Mouse (Mus musculus) retina, postnatal 7 days (tissue): ENCODE results near the gene Kmt2a.
"Not testable (repeated sequence)": the region's sequence is repeated elsewhere in the genome, so short reads cannot be mapped to it uniquely, and the experiment has no call there.

Source experiments
- DNase-seq: peaks from one replicate; pipeline ENCODE4 v3.0.0-alpha.2; 2012; ENCODE audit warnings: low read depth, low spot score

The Kmt2a gene

GRCm38 (mm10) chr9:44819920-44820827 is 60.9 kb downstream of the Kmt2a start:
- DNase-seq = no peak

DNA sequence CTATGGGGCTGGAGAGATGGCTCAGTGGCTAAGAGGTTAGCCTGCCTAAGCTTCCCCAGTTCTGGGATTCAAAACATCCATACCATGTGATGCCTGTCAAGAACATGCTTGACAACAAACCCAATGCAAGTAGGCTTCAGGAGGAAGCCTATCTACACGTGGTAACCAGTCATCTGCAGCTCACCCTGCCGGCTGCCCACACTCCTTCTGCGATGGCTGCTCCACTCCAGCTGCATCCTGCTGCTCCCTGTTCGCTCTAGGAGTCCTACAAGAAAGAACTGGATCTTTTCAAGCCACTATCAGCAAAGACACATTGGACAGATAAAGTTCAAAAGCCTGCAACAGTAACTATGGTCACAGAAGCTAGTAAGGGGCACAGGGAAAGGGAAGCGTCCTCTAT is 63.6 kb downstream of the Kmt2a start:
- no peak for DNase-seq

GRCm38 (mm10) chr9:44814179-44814578 is 66.9 kb downstream of the Kmt2a start:
- DNase-seq = no peak

DNA sequence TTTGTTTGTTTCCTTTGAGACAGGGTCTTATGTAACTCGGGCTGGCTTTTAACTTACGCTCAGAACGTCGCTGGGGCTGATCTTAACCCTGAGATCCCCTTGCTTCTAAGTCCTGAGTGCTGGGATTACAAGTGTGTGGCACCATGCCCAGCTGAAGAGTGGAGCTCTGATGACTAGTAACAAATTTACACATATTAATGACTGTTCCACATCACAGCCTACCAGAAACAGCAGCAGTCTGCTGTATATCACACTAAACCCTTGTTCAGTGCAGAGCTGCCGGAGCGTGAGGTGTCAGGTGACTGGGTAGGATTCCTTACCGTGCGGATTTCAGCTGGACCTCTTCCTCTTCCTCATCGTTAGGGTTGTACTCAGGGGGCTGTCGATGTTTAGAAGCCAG is 70.8 kb downstream of the Kmt2a start:
- no peak for DNase-seq

DNA sequence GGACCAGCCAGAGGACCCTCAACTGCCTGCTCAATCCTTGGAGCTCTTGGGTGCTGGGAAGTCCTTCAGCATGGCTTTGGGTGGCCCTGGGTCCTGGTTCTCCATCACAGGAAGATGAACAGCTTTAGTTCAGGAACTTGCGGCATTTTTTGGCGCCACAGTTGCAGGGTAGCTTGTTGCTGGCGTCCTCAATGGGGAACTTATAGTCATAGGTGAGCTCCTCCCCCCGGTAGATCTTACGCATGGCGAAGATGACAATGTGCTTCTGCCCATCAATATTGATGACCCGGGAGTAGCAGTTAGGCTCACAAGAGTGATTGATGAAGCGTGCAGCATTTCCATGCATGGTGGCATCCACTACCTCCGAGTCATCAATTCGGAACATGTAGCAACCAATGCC is 73.3 kb downstream of the Kmt2a start:
- no peak for DNase-seq

DNA sequence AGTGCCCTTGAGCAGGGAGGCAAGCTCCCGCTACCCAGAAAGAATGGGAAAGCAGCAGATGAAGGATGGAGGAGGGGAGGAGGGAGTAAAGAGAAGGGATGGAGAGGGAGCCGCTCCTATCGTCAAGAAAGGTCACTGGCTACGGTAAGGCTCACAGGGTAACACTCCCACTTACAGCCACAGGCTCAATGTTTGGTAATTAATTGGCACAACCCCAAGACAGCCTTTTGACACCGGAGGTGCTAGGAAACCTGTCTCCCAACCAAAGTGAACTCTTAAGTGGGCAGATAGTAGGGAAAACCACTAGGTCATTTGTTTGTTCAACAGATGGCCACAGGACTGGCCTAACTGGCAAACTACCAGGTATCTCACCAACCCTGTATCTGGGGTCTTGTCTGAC is 74.0 kb downstream of the Kmt2a start:
- no peak for DNase-seq

GRCm38 (mm10) chr9:44805536-44805935 is 75.6 kb downstream of the Kmt2a start:
- no peak for DNase-seq

GRCm38 (mm10) chr9:44804678-44805077 is 76.4 kb downstream of the Kmt2a start:
- no peak for DNase-seq

GRCm38 (mm10) chr9:44802808-44803450 is 78.2 kb downstream of the Kmt2a start, which contains the start of gene Ttc36:
Gene Ttc36 (minus strand): TSS chr9:44803072.
- no peak for DNase-seq

GRCm38 (mm10) chr9:44801669-44802068 is 79.4 kb downstream of the Kmt2a start:
- no peak for DNase-seq

DNA sequence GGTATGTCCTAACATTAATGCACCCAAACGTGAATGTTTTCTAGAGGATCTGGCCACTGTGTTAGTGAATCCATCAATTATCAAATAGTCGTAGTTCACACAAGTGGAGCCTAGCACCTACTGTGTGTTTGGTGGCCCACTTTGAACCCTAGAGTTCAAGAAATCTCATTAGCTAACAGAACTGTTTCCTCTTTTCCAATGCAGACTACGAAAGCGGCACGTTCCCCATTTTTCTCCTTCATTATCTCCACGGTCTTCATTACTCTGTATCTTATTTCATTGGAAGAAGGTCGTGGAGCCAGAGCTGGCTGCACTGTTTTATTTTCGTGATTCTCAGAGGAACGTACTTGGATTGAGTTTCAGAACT is 81.2 kb downstream of the Kmt2a start:
- no peak for DNase-seq

DNA sequence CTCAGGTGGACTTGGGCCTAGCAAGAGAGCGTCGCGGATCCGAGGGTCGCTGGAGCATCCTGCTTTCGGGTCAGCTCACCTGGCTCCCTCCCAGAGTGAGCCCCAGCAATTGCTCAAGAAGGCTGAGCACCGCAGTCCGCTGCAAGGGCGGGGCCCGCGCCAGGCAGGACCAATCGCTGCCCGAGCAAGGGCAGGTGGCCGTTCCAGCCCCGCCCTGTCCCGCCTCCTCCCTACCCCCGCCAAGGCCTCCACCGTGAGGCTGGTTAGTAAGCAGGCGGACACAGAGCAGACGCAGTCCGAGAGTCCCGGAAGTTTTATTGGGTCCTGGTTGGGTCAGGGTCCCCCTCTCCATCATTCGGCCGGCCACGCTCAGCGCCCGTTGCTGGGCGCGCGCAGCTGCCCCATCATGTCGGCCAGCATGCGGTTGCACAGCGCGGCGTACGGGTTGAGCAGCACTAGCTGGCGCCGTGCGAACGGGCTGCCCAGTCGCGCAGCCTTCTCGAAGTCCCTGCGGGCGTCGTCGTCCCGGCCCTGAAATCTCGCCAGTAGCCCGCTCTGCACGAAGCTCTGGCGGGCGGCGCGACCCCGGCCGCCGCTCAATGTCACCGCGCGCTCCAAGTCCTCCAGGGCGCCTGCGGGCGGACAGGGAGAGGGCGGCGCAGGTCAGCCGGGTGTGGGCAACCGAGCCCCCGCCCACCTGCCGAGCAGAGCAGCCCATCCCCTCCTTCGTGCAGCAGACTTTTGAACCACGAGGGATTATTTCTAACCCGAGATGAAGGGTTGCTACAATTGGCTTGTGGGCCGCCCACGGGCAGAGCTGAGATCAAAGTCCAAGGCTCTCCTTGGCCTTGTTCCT is 81.8 kb downstream of the Kmt2a start, which contains the start of gene Tmem25:
TSS of gene Tmem25 (minus strand) at position 206 of the 856 bp plus-strand sequence.
- DNase-seq = peak; percentile 59

GRCm38 (mm10) chr9:44798298-44798697 is 82.8 kb downstream of the Kmt2a start:
- no peak for DNase-seq

DNA sequence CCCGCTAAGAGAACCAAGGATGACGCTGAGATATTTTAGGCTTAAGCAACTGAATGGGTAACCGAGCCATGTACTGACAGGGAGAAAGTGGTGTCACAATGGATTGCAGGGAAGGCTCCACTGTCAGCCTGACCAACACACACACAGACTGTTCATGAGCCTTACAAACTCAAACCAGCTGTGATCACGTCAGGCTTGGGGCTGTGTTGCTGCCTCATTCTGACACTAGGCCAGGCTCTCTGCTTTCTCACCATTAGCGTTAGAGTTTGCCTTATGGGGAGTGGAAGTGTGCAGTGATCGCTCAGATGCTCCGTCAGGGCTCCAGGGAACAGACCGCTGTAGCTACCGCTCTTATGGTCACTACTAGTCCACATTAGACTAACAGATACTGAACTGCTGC is 88.3 kb downstream of the Kmt2a start:
- no peak for DNase-seq

GRCm38 (mm10) chr9:44772750-44773651 is 108.1 kb downstream of the Kmt2a start:
- peak; percentile 92 for DNase-seq

- DNase-seq = no peak
Observed at GRCm38 (mm10) chr9:44772392-44772749, 108.7 kb downstream of the Kmt2a start.

DNA sequence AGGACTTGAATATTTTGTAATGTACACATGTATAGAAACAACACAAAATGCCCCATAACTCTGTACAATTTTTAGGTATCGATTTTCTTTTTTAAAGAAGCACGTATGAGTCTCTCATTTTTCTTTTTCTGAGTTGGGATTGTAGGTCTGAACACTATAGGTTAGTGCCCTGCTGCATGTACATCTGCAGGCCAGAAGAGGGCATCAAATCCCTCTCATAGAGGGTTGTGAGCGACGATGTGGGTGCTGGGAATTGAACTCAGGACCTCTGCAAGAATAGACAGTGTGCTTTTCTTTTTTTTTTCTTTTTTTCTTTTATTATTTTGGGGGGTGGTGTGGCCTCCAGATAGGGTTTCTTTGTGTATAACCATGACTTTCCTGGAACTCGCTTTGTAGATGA is 109.7 kb downstream of the Kmt2a start:
- DNase-seq = no peak

DNA sequence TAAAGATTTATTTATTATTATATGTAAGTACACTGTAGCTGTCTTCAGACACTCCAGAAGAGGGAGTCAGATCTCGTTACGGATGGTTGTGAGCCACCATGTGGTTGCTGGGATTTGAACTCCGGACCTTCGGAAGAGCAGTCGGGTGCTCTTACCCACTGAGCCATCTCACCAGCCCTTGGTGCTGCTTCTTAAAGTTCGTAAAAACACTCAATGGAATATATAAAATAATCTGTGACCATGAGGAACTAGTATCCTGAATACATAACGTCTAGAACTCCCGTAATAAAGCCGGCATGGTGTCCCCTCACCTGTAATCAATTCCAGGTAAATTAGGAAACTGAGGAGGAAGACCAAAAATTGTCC is 113.1 kb downstream of the Kmt2a start:
- DNase-seq = not testable (repeated sequence)

GRCm38 (mm10) chr9:44767101-44768028 is 113.7 kb downstream of the Kmt2a start, which contains the start of the genes Arcn1 and Ift46:
Gene Arcn1 (minus strand): TSS chr9:44767845.
Gene Ift46 (plus strand): TSS chr9:44767908.
- DNase-seq = peak; percentile 82

- no peak for DNase-seq
Observed at GRCm38 (mm10) chr9:44760873-44761272, 120.2 kb downstream of the Kmt2a start.
